Mouse (Mus musculus) heart, embryonic 10.5 days (tissue): ENCODE results near the gene Smim23. TPM values are rescaled to one million over a fixed set of nuclear protein-coding genes. Genes with fewer than 3 reads are reported as not detected.

ENCODE experiments used
- DNase-seq: peaks from one replicate; pipeline ENCODE4 v3.0.0-alpha.2; 2017; ENCODE audit warnings: low spot score
- H3K27ac ChIP-seq: fragments of 300-500 bp; sonication (generic); 2 replicates; pipeline ENCODE4 v1.5.1; 2016; ENCODE audit warnings: mild to moderate bottlenecking
- H3K27me3 ChIP-seq: fragments of 300-500 bp; sonication (generic); 2 replicates; pipeline ENCODE4 v1.6.1; 2016; ENCODE audit warnings: mild to moderate bottlenecking; ENCODE audit not compliant: poor library complexity, insufficient read depth, severe bottlenecking
- H3K36me3 ChIP-seq: fragments of 300-500 bp; sonication (generic); 2 replicates; pipeline ENCODE4 v1.6.1; 2016; ENCODE audit warnings: mild to moderate bottlenecking, moderate library complexity
- H3K4me1 ChIP-seq: fragments of 300-500 bp; sonication (generic); 2 replicates; pipeline ENCODE4 v1.6.1; 2016; ENCODE audit warnings: mild to moderate bottlenecking
- H3K4me3 ChIP-seq: fragments of 300-500 bp; sonication (generic); 2 replicates; pipeline ENCODE4 v1.5.1; 2016; ENCODE audit warnings: mild to moderate bottlenecking, moderate library complexity
- H3K9me3 ChIP-seq: fragments of 300-500 bp; sonication (generic); 2 replicates; pipeline ENCODE4 v1.6.1; 2016; ENCODE audit warnings: mild to moderate bottlenecking, moderate library complexity
- WGBS: fragments of 180-500 bp; shearing (Covaris S2); methylation state at CpG from one replicate; pipeline ENCODE4 v1.1.7; 2016; 5-methylcytosine and 5-hydroxymethylcytosine counted together
- polyA plus RNA-seq: library from polyadenylated mRNA; unstranded; fragments of >200 nt; fragmentation: Nextera tagmentation; extraction: Ambion mirVana; gene quantifications from 2 replicates; pipeline ENCODE4 v1.2.1, GENCODE M21; 2016

Smim23 gene
- not detected in 2 replicates for polyA plus RNA-seq

DNA sequence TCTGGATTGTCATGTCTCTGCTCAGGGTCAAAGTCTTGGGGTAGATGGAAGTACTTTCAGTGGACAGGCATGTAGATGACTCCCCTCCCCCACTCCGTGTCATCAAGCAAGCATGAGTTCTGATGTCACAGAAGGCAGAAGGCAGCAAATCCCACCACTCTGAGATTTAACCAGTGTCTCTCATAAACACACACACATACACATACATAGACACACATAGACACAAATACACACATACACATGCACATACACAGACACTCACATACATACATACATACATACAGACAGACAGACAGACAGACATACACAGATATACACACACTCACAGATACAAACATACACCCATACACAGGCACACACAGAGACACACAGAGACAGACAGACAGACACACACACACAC, at the start of gene Smim23:
Gene Smim23, minus strand, starts transcription at position 101 of the 400 bp plus-strand sequence.
- 83% methylated on average over 1 of the region's 1 CpGs for WGBS
- Histone ChIP-seq H3K4me3 (no peak within 1 kb of the TSS), H3K27ac (no peak within 1 kb of the TSS), H3K27me3 (peaks cover 10% of the 10 kb centered on the region), H3K4me1 (peaks cover 14% of the 10 kb centered on the region; the same call in 1 of the 2 replicates), H3K9me3 (no peaks in the 10 kb centered on the region), H3K36me3 (no peaks in the 10 kb centered on the region)
- DNase-seq, result no peak

DNA sequence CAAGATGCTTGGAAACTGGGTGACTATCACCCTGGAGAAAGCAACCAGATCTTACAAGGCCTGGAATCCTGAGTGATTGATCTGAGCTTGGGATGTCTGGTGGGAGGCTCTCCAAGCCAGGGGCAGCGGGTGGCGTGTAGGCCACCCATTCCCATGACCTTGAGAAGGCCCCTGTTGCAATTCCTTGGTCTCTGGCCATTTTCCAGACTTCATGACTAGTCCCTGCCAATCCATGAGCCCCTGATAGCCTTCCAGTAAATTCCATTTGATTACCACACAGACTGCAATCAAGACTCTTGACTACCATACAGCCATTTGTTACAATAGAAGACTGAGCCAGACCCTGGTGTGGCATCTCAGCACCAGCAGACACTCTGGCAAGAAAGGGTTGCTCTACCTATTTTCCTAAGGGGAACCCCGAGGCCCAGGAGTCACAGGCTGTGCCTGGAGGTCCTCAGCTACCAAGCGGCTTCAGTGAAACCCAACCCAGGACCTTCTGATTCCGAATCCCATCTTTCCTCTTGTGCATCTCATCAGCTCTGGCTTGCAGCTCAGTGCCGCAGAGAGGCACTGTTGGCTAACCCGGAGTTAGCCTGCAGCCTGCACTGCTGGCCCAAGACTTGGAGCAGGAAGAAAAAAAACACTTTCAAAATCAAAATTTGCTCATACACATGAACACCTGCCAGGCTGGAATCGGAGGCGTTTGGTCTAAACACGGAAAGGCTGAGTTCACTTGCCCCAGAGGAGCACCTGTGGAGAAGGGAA, 44.4 kb upstream of the Smim23 start:
- WGBS, result 84% methylated on average over 10 of the region's 10 CpGs
- Histone ChIP-seq H3K27me3 (peaks cover 21% of the 10 kb centered on the region; the same call in 1 of the 2 replicates), H3K4me3 (no peak overlapping the region), H3K27ac (no peak overlapping the region), H3K4me1 (no peaks in the 10 kb centered on the region), H3K9me3 (peaks cover 4% of the 10 kb centered on the region; the same call in 1 of the 2 replicates), H3K36me3 (no peaks in the 10 kb centered on the region)
- no peak for DNase-seq

DNA sequence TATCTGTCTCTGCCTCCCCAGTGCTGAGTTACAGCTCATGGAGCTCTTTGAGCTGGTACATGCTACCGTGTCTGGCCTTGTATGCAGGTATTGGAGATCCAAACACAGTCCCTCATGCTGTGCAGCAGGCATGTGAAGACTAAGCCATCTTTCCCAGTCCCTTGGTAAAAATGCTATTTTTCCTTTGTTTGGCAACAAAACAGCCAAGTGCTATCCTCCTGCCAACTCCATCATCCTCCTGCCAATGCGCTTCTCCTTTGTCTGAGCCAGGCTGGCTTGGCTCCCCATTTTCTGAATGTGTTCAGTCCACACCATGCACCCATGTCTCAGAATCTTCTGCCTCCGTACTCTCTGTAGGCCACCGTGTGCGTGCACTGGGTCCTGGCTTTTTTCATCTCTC, 40.2 kb upstream of the Smim23 start:
- Histone ChIP-seq H3K27me3 (peaks cover 11% of the 10 kb centered on the region; the same call in 1 of the 2 replicates), H3K9me3 (no peaks in the 10 kb centered on the region), H3K27ac (no peak overlapping the region), H3K36me3 (no peaks in the 10 kb centered on the region), H3K4me1 (no peaks in the 10 kb centered on the region), H3K4me3 (no peak overlapping the region)
- 89% methylated on average over 5 of the region's 5 CpGs for WGBS
- DNase-seq, result no peak

DNA sequence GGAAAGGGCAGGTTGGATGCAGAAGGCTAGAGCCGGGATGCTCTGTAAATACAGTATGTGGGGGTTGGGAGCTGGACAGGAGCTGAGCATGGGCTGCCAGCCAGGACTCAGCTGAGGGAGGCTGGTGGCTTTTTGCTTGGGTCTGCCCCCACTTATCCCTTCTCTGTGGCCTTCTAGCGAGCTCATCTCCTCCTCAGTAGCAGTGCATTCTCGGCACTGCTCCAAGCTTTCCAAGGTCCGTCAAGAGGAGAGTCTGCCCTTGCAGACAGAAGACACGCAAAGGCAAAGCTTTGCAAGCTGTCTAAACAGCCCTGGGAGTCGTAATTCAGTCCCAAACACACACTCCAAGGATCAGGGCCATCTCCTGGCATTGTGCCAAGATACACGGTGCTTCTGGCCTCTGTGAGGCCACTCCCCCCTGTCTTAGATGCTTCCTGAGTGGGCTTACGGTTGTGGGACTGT, 33.0 kb upstream of the Smim23 start:
- H3K9me3 ChIP-seq, result no peaks in the 10 kb centered on the region
- no peak for DNase-seq
- WGBS, result 41% methylated on average over 8 of the region's 8 CpGs
- H3K36me3 ChIP-seq, result no peaks in the 10 kb centered on the region
- H3K4me1 ChIP-seq, result peaks cover 9% of the 10 kb centered on the region
- peaks cover 7% of the 10 kb centered on the region; the same call in 1 of the 2 replicates for H3K27me3 ChIP-seq
- no peak overlapping the region for H3K4me3 ChIP-seq
- no peak overlapping the region for H3K27ac ChIP-seq

DNA sequence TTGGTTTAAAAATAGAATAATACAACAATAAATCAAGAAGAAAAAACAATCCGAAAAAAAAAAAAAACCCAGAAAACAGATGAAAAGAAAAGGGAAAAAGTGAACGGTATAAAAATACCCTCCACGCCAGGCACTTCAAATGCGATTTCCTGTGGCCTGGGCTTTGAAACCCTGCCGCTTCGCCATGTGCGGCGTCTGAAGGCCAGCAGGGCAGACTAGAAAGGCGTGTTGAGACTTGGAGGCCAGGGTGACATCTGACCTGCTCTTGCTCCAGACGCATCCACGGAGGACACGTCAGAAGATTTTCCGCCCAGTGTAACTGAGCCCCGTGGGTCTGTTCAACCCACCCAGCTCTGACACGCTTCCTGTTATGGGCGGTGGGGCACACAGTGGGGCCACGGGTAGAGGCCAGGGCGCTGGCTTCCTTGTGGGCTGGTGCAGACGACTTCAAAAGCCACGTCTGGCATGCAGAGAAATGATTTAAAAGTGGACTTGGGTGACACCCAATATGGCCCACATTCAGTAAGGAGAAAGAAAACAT, 22.3 kb upstream of the Smim23 start:
- DNase-seq, result no peak
- H3K27me3 ChIP-seq, result no peaks in the 10 kb centered on the region
- no peaks in the 10 kb centered on the region for H3K9me3 ChIP-seq
- no peak overlapping the region for H3K4me3 ChIP-seq
- 66% methylated on average over 20 of the region's 20 CpGs for WGBS
- no peak overlapping the region for H3K27ac ChIP-seq
- 0 out of 2 replicates have a peak, but pooled peaks cover 3% of the 10 kb centered on the region for H3K4me1 ChIP-seq
- no peaks in the 10 kb centered on the region for H3K36me3 ChIP-seq

DNA sequence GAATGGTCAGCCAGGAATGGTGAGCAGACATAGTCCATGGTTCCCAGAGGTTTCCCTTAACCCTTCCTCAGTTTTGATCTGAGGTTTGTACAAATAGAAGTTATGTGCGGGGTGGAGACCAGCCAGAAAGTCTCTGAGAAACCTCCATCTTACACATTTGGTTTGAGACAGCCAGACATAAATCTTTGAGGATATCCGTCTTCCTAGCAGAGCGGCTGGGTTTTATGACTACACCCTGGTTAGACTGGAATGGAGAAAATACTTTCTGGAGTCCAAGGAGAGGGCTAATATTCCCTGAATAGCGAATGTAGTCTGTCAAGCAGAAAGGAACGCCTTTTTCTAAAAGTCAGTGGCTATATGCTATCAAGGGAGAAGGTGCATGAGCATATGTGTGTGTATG, 16.8 kb upstream of the Smim23 start:
- WGBS, result 82% methylated on average over 5 of the region's 5 CpGs
- no peaks in the 10 kb centered on the region for H3K27me3 ChIP-seq
- DNase-seq, result no peak
- H3K36me3 ChIP-seq, result no peaks in the 10 kb centered on the region
- H3K27ac ChIP-seq, result no peak overlapping the region
- no peak overlapping the region for H3K4me3 ChIP-seq
- H3K9me3 ChIP-seq, result no peaks in the 10 kb centered on the region
- H3K4me1 ChIP-seq, result no peaks in the 10 kb centered on the region

DNA sequence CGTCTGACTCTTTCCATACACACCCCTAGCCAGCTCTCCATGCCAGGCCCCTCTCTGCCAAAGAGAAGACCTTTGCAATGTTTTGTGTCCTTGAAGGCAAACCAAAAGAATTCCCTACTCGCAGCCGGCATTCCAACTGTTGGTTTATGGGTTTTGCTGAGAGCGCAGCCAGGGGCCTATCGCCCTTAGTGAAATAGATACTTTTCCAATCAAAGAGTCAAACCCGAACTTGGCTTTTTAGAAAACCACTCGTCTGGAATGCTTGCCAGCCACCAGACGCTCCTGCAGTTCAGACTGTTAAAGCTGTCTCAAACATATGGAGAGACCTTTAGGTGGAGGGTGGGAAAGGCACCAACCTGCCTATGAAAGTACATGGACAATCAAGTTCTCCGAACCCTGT, 15.9 kb upstream of the Smim23 start:
- Histone ChIP-seq H3K27ac (no peak overlapping the region), H3K36me3 (no peaks in the 10 kb centered on the region), H3K9me3 (no peaks in the 10 kb centered on the region), H3K4me1 (no peaks in the 10 kb centered on the region), H3K4me3 (no peak overlapping the region), H3K27me3 (peaks cover 3% of the 10 kb centered on the region; the same call in 1 of the 2 replicates)
- WGBS, result 82% methylated on average over 9 of the region's 9 CpGs
- no peak for DNase-seq

DNA sequence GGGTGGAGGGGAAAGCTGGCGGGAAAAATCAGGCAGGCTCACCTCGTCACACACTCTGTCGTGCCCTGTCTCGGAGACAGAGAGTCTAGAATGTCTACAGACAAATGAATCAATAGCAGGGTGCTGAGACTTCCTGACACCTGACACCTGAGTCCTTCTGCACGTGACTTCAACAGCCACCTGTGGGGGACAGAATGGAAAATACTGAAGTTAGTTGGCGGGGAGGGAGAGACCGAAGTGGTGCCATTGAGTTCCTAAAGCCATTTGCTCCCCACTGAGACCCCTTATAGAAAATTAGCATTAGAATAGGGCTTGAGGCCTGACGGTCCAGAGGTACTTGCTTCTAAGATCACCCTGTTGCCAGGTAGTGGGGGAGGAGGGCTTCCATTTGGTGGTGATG, 10.6 kb upstream of the Smim23 start:
- DNase-seq, result no peak
- WGBS, result 38% methylated on average over 8 of the region's 8 CpGs
- H3K4me1 ChIP-seq, result 0 out of 2 replicates have a peak, but pooled peaks cover 7% of the 10 kb centered on the region
- peaks cover 8% of the 10 kb centered on the region for H3K27me3 ChIP-seq
- H3K4me3 ChIP-seq, result no peak overlapping the region
- H3K9me3 ChIP-seq, result no peaks in the 10 kb centered on the region
- no peak overlapping the region for H3K27ac ChIP-seq
- no peaks in the 10 kb centered on the region for H3K36me3 ChIP-seq

DNA sequence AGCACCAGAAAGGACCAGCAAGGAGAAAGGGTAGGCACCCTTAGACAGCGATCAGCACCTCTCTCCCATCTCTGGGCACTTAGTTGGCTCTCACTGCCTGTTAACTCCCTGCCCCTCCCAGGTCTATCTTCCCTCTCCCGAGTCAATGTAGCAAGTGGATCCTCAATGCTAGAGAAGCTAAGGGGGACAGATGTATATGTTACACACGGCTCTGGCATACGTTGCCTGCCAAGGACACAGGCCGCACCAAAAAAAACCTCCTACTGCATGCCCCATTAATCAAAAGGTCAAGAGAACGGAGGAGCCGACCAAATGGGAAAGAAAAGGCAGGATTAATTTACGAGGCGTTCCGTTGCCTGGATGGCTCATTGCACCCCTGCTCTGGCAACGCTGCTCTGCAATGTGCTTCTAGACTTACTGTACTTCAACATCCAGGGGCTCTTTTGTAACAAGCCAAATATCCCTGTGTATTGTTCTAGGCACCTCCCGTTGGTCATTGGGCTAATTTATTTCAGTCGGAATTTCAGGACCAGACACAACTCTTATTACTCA, 10.0 kb upstream of the Smim23 start:
- no peak for DNase-seq
- Histone ChIP-seq H3K4me1 (peaks cover 10% of the 10 kb centered on the region; the same call in 1 of the 2 replicates), H3K9me3 (no peaks in the 10 kb centered on the region), H3K27ac (no peak overlapping the region), H3K27me3 (peaks cover 8% of the 10 kb centered on the region), H3K36me3 (no peaks in the 10 kb centered on the region), H3K4me3 (no peak overlapping the region)
- 57% methylated on average over 13 of the region's 13 CpGs for WGBS

DNA sequence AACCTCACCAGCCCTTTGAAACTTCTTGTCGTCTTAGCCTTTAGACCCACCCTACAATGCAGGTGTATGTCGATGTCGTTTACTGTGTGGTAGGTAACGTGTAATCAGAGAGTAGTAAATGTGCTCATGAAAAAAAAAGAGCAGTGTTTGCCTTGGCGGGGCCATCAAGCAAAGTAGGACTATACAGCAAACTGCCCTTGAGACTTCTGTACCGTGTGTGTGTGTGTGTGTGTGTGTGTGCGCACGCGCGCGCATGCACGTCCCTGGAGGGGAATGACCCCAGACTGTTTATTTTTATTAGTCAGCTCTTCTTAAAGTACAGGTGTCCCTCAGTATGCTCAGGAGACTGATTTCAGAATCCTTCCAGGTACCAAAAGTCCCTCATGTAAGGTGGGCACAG, 6.8 kb downstream of the Smim23 start:
- Histone ChIP-seq H3K9me3 (no peaks in the 10 kb centered on the region), H3K4me3 (no peak overlapping the region), H3K4me1 (peaks cover 9% of the 10 kb centered on the region; the same call in 1 of the 2 replicates), H3K36me3 (no peaks in the 10 kb centered on the region), H3K27ac (no peak overlapping the region), H3K27me3 (peaks cover 10% of the 10 kb centered on the region)
- 92% methylated on average over 12 of the region's 12 CpGs for WGBS
- DNase-seq, result no peak

DNA sequence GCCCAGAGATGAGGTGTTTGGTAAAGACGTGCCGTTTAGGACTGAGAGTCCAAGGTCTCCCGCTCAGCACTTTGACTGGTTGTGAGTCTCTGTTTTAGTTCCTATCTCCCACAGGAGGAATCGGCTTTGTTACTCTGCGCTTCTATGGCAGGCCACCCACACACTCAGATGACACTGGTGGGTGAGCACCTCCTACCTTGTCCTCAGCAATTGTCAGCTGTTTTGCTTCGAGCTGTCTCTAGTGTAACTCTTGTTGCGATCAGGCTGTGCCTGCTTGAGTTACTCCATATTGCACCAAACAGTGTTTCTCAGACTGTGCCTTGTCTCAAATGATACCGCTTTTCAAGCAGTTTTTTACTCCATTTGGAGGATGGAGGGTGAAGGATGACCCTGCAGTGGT, 10.1 kb downstream of the Smim23 start:
- no peaks in the 10 kb centered on the region for H3K9me3 ChIP-seq
- H3K27me3 ChIP-seq, result 0 out of 2 replicates have a peak, but pooled peaks cover 5% of the 10 kb centered on the region
- WGBS, result 81% methylated on average over 8 of the region's 8 CpGs
- no peak overlapping the region for H3K4me3 ChIP-seq
- no peak for DNase-seq
- no peaks in the 10 kb centered on the region for H3K36me3 ChIP-seq
- H3K4me1 ChIP-seq, result no peaks in the 10 kb centered on the region
- no peak overlapping the region for H3K27ac ChIP-seq

DNA sequence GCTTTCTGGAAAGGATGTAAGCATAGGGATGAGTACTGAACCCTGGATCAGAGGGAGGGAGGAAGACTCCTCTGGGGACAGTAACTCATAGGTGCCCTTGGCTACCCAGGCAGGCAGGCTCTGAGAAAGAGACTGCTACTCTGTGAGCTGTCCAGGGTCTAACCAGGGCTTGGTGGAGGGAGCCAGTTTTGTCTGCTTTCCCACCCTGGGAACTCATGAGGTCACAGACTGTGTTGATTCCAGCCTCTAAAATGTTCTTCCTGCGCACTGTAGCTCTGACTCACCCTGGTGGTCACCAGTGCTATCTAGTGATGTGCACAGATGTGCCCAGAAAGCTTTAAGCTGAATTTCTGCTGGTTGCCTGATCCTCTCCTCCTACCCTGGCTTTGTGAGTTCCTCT, 15.3 kb downstream of the Smim23 start:
- Histone ChIP-seq H3K4me1 (no peaks in the 10 kb centered on the region), H3K27ac (no peak overlapping the region), H3K36me3 (no peaks in the 10 kb centered on the region), H3K4me3 (no peak overlapping the region), H3K27me3 (0 out of 2 replicates have a peak, but pooled peaks cover 8% of the 10 kb centered on the region), H3K9me3 (no peaks in the 10 kb centered on the region)
- no peak for DNase-seq
- 46% methylated on average over 1 of the region's 1 CpGs for WGBS

DNA sequence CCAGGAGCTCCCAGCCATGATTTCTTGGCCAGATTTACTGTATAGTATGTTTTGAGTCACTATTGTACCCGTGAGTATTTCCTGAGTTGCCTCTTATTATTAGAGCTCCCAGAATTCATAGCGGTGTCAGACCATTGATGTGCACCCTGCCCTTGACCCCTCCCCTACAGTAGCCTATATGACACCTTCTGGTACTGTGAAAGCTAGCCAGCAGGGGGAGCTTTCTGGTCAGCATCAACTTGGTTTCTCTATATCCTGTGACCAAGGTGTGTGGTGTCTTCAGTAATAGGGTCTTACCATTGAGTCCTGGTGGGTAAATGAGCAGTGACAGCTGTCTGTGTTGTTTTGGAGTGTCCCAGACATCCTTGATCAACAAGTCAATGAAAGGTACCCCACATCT, 18.4 kb downstream of the Smim23 start:
- H3K4me1 ChIP-seq, result no peaks in the 10 kb centered on the region
- H3K9me3 ChIP-seq, result no peaks in the 10 kb centered on the region
- H3K36me3 ChIP-seq, result no peaks in the 10 kb centered on the region
- 0 out of 2 replicates have a peak, but pooled peaks cover 8% of the 10 kb centered on the region for H3K27me3 ChIP-seq
- 27% methylated on average over 2 of the region's 2 CpGs for WGBS
- DNase-seq, result no peak
- H3K4me3 ChIP-seq, result no peak overlapping the region
- no peak overlapping the region for H3K27ac ChIP-seq
